Mouse (Mus musculus): Measurements from ENCODE around the gene Arl4a. TPM values are rescaled to one million over a fixed set of nuclear protein-coding genes. Genes with fewer than 3 reads are reported as not detected.

The Arl4a gene
- polyA plus RNA-seq, 2 experiments = 39.5 to 91.3 TPM

DNA sequence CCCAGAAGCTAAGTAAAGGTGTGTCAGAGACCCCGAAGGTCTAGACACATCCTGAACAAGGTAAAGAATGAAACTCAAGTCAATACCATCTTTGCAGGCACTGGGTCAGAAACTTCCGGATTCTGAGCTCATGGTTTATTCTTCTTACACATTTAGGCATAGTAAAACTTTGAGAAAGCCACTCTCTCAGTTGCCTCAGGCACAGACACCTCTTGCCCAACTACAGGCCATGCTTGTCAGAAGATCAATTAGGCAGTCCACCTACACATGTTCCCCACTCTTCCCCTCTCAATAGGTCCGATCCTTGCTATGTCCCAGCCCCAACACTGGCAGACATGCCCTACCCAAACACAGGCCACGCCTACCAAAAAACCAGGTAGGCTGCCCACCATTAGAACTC lies 48.7 kb downstream of the Arl4a start:
- ATAC-seq (ENCODE audit: insufficient read depth) (no peak), DNase-seq (ENCODE audit: low read depth in 3 of 3, low spot score in 3 of 3) (no peak)
- Histone ChIP-seq H3K27me3 (ENCODE audit: control insufficient read depth, insufficient read depth, low read length) (no peaks in the 10 kb centered on the region), H3K4me2 (ENCODE audit: low read depth) (no peak overlapping the region), H3K4me3 (ENCODE audit: insufficient read depth in 1 of 2, low read depth in 2 of 2, low read length in 2 of 2) (no peak overlapping the region), H3K27ac (no peak overlapping the region), H3K36me3 (replicated peaks; ENCODE audit: control insufficient read depth, insufficient read depth, low read depth) (no peaks in the 10 kb centered on the region), H3K9ac (replicated peaks) (no peak overlapping the region), H3K4me1 (replicated peaks; ENCODE audit: control insufficient read depth in 2 of 2, insufficient read depth in 2 of 2, low read length in 1 of 2) (no peaks in the 10 kb centered on the region), H3K9me3 (ENCODE audit: control insufficient read depth, low read length) (no peaks in the 10 kb centered on the region)
- WGBS (ENCODE audit: insufficient replicate concordance) = 68% methylated on average over 4 of the region's 4 CpGs
- no peak for TF ChIP-seq CTCF (IDR thresholded peaks at IDR 0.05; ENCODE audit: low read depth)
- TF ChIP-seq EP300 (IDR thresholded peaks at IDR 0.05; ENCODE audit: low read depth) = no peak

DNA sequence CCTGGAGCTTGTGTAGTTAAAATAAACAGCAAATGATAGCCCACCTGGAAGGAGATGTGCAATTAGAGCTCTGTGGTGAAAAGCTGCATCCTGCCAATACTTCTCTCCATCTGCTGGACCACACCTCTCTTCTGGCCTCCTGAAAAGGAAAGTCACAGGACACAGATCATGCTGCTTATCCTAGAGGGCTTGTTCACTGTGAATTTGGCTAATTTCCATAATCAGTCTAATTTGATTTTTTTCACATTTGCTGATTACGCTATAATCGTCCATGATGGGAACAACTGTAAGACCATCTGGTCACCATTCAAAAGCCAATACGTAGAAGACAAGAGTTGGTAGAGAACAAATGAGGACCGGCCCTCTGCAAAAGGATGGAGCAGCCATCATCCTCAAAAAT lies 50.6 kb downstream of the Arl4a start:
- no peaks in the 10 kb centered on the region for H3K27me3 ChIP-seq (ENCODE audit: control insufficient read depth, insufficient read depth, low read length)
- DNase-seq (ENCODE audit: low read depth in 3 of 3, low spot score in 3 of 3) (no peak), ATAC-seq (ENCODE audit: insufficient read depth) (no peak)
- no peak overlapping the region for H3K4me2 ChIP-seq (ENCODE audit: low read depth)
- TF ChIP-seq CTCF (IDR thresholded peaks at IDR 0.05; ENCODE audit: low read depth) = no peak
- no peak for TF ChIP-seq EP300 (IDR thresholded peaks at IDR 0.05; ENCODE audit: low read depth)
- H3K9ac ChIP-seq (replicated peaks) = no peak overlapping the region
- H3K4me3 ChIP-seq (ENCODE audit: insufficient read depth in 1 of 2, low read depth in 2 of 2, low read length in 2 of 2) = no peak overlapping the region
- no peak overlapping the region for H3K27ac ChIP-seq
- no peaks in the 10 kb centered on the region for H3K9me3 ChIP-seq (ENCODE audit: control insufficient read depth, low read length)
- no peaks in the 10 kb centered on the region for H3K4me1 ChIP-seq (replicated peaks; ENCODE audit: control insufficient read depth in 2 of 2, insufficient read depth in 2 of 2, low read length in 1 of 2)
- H3K36me3 ChIP-seq (replicated peaks; ENCODE audit: control insufficient read depth, insufficient read depth, low read depth) = no peaks in the 10 kb centered on the region
- WGBS (ENCODE audit: insufficient replicate concordance) = 80% methylated on average over 4 of the region's 4 CpGs

DNA sequence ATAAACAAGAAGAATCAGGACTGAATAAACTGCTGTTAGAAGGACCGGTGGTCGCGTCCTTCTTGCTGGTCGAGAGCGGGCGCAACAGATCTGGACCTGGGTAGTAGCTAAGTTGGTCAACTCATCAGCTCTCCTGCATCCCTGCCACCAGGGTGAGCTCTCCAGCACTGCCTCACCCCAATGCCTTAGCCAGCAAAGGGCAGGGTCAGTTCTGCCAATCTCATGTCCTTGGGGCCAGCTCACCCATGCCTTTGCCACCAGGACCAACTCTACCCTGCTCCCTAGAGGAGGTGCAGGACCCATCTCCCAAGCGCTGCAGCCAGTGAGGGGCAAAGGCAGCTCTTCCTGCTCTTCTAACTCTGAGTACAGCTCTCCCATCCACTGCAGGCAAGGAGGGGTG lies 52.2 kb downstream of the Arl4a start:
- H3K9ac ChIP-seq (replicated peaks) = no peak overlapping the region
- no peaks in the 10 kb centered on the region for H3K27me3 ChIP-seq (ENCODE audit: control insufficient read depth, insufficient read depth, low read length)
- H3K4me2 ChIP-seq (ENCODE audit: low read depth) = no peak overlapping the region
- no peak for DNase-seq (ENCODE audit: low read depth in 3 of 3, low spot score in 3 of 3)
- H3K4me1 ChIP-seq (replicated peaks; ENCODE audit: control insufficient read depth in 2 of 2, insufficient read depth in 2 of 2, low read length in 1 of 2) = no peaks in the 10 kb centered on the region
- H3K9me3 ChIP-seq (ENCODE audit: control insufficient read depth, low read length) = no peaks in the 10 kb centered on the region
- no peak overlapping the region for H3K27ac ChIP-seq
- TF ChIP-seq CTCF (IDR thresholded peaks at IDR 0.05; ENCODE audit: low read depth) (peak; percentile 54), EP300 (IDR thresholded peaks at IDR 0.05; ENCODE audit: low read depth) (no peak)
- H3K4me3 ChIP-seq (ENCODE audit: insufficient read depth in 1 of 2, low read depth in 2 of 2, low read length in 2 of 2) = no peak overlapping the region
- WGBS (ENCODE audit: insufficient replicate concordance) = 86% methylated on average over 7 of the region's 7 CpGs
- no peaks in the 10 kb centered on the region for H3K36me3 ChIP-seq (replicated peaks; ENCODE audit: control insufficient read depth, insufficient read depth, low read depth)
- 0 out of 2 replicates have a peak, but pooled peaks have one; percentile 28 for ATAC-seq (ENCODE audit: insufficient read depth)

DNA sequence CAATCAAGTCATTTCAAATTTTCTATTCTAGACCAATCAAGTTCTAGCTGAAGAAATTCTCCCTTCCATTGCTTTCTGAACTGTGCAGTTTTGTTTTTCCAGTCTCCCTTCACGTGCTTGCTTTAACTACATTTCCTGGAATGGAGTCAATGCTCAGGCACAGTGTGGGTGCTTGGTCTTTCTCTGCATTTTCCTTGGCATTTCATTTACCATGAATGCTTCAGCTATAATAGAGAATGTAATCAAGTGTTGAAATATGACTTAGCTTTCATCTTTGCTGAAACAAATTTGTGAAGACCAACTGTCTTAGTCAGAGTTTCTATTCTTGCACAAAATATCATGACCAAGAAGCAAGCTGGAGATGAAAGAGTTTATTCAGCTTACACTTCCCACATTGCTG lies 58.0 kb downstream of the Arl4a start:
- no peaks in the 10 kb centered on the region for H3K36me3 ChIP-seq (replicated peaks; ENCODE audit: control insufficient read depth, insufficient read depth, low read depth)
- 47% methylated on average over 1 of the region's 1 CpGs for WGBS (ENCODE audit: insufficient replicate concordance)
- no peaks in the 10 kb centered on the region for H3K4me1 ChIP-seq (replicated peaks; ENCODE audit: control insufficient read depth in 2 of 2, insufficient read depth in 2 of 2, low read length in 1 of 2)
- H3K4me3 ChIP-seq (ENCODE audit: insufficient read depth in 1 of 2, low read depth in 2 of 2, low read length in 2 of 2) = no peak overlapping the region
- H3K27ac ChIP-seq = no peak overlapping the region
- TF ChIP-seq CTCF (IDR thresholded peaks at IDR 0.05; ENCODE audit: low read depth) = no peak
- no peak for TF ChIP-seq EP300 (IDR thresholded peaks at IDR 0.05; ENCODE audit: low read depth)
- no peaks in the 10 kb centered on the region for H3K27me3 ChIP-seq (ENCODE audit: control insufficient read depth, insufficient read depth, low read length)
- DNase-seq (ENCODE audit: low read depth in 3 of 3, low spot score in 3 of 3) (no peak), ATAC-seq (ENCODE audit: insufficient read depth) (no peak)
- no peak overlapping the region for H3K4me2 ChIP-seq (ENCODE audit: low read depth)
- no peak overlapping the region for H3K9ac ChIP-seq (replicated peaks)
- no peaks in the 10 kb centered on the region for H3K9me3 ChIP-seq (ENCODE audit: control insufficient read depth, low read length)

DNA sequence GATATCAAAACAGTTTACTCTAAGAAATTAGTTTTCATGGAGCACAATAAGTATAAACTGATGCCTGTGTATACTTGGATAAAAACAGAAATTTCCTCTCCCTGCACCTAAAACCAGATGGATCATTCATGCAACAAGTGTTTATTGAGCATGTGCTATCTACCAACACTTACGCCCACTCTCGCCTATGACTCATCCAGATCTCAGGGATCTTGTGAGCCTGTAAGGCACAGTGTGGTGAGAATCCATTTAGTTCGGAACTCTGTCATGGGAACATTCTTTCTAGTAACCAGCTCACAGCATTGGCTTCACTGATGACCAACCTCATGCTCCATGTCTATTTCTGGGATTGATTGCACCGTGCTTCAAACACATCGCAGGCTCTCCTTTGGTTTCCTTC lies 58.8 kb downstream of the Arl4a start:
- Histone ChIP-seq H3K27me3 (ENCODE audit: control insufficient read depth, insufficient read depth, low read length) (no peaks in the 10 kb centered on the region), H3K4me2 (ENCODE audit: low read depth) (no peak overlapping the region), H3K4me1 (replicated peaks; ENCODE audit: control insufficient read depth in 2 of 2, insufficient read depth in 2 of 2, low read length in 1 of 2) (no peaks in the 10 kb centered on the region), H3K36me3 (replicated peaks; ENCODE audit: control insufficient read depth, insufficient read depth, low read depth) (no peaks in the 10 kb centered on the region), H3K9ac (replicated peaks) (no peak overlapping the region), H3K27ac (no peak overlapping the region), H3K9me3 (ENCODE audit: control insufficient read depth, low read length) (no peaks in the 10 kb centered on the region), H3K4me3 (ENCODE audit: insufficient read depth in 1 of 2, low read depth in 2 of 2, low read length in 2 of 2) (no peak overlapping the region)
- ATAC-seq (ENCODE audit: insufficient read depth) (no peak), DNase-seq (ENCODE audit: low read depth in 3 of 3, low spot score in 3 of 3) (no peak)
- WGBS (ENCODE audit: insufficient replicate concordance) = 80% methylated on average over 5 of the region's 5 CpGs
- TF ChIP-seq EP300 (IDR thresholded peaks at IDR 0.05; ENCODE audit: low read depth) = no peak

All from liver, embryonic 14.5 days (tissue).